Mouse (Mus musculus): ENCODE measurements at regions not wholly inside any gene's neighbourhood (a gene's known extent, or its start where the extent isn't known, plus 50 kb on each side); places are given as distances from the start of the nearest gene placed in this dataset.

DNA sequence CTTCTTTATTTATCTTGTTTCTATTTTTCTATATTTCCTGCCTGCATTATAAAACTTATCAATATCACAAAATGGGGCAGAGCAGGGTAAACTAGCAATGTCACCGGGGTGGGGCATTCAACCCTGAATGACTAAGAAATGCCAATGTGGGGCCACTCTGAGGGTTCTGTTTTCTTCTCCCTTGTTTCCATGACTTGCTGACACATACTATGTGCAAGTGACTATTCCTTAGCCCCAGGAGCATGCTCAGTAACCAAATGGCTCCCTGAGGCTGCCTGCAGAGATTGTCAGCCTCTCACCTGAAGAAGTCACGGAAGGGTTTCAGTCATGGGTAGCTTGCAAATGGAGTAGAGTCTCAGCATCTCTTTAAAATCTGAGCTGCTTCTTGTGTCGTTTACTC lies 309.8 kb upstream of the Ubash3b start:
- H3K27ac ChIP-seq (ENCODE audit: insufficient read depth, low read depth, low read length), result no peak overlapping the region
- H3K4me1 ChIP-seq (ENCODE audit: control insufficient read depth, insufficient read depth, low read length), result peaks cover 2% of the 10 kb centered on the region; the same call in 1 of the 2 replicates
- TF ChIP-seq POLR2A (IDR thresholded peaks at IDR 0.05; ENCODE audit: borderline replicate concordance, low read depth, low read length), result no peak
- no peak for TF ChIP-seq CTCF (IDR thresholded peaks at IDR 0.05; ENCODE audit: low read depth, low read length)
- H3K4me3 ChIP-seq (ENCODE audit: insufficient read depth, low read length), result no peak overlapping the region

DNA sequence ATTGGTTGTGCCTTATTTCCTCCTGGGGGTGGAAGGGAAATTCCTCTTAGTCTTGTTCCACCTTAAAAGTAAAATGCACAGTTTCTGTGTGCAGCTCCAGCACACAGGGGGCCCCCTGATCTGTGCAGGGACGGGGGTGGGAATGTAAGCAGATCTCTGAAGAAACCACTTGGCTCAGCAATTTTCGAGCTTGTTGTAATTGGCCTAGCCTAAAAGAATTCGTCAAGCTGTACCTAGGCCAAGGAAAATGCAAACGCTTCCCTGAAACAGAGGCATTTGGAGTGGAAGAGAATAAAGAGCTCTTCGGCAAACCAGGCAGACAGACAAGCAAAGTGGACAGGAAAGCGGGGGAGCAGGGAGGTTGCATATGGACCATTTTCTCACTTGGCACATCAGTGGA lies 308.5 kb upstream of the Ubash3b start:
- Histone ChIP-seq H3K4me1 (ENCODE audit: control insufficient read depth, insufficient read depth, low read length) (peaks cover 2% of the 10 kb centered on the region; the same call in 1 of the 2 replicates), H3K4me3 (ENCODE audit: insufficient read depth, low read length) (no peak overlapping the region), H3K27ac (ENCODE audit: insufficient read depth, low read depth, low read length) (no peak overlapping the region)
- TF ChIP-seq CTCF (IDR thresholded peaks at IDR 0.05; ENCODE audit: low read depth, low read length), result no peak
- TF ChIP-seq POLR2A (IDR thresholded peaks at IDR 0.05; ENCODE audit: borderline replicate concordance, low read depth, low read length), result no peak

DNA sequence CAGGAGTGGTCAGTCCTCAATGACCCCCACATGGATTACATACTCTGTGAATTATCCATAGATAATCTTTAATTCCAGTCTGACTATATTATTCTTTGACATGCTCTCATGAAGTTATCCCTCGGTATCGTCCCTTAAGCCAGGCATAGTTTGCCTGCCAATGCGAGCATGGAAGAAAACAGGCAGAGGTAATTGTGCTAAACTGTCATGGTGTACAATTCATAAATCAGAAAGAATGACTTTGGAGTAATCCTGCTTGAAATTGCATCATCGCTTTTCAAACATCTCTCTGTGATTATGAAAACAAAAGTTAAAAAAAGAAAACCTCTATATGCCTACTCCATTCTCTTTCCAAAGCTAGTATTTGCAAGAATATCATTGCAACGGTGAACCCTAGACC lies 307.9 kb upstream of the Ubash3b start:
- TF ChIP-seq CTCF (IDR thresholded peaks at IDR 0.05; ENCODE audit: low read depth, low read length) (no peak), POLR2A (IDR thresholded peaks at IDR 0.05; ENCODE audit: borderline replicate concordance, low read depth, low read length) (no peak)
- Histone ChIP-seq H3K4me3 (ENCODE audit: insufficient read depth, low read length) (no peak overlapping the region), H3K27ac (ENCODE audit: insufficient read depth, low read depth, low read length) (no peak overlapping the region), H3K4me1 (ENCODE audit: control insufficient read depth, insufficient read depth, low read length) (peaks cover 2% of the 10 kb centered on the region; the same call in 1 of the 2 replicates)

DNA sequence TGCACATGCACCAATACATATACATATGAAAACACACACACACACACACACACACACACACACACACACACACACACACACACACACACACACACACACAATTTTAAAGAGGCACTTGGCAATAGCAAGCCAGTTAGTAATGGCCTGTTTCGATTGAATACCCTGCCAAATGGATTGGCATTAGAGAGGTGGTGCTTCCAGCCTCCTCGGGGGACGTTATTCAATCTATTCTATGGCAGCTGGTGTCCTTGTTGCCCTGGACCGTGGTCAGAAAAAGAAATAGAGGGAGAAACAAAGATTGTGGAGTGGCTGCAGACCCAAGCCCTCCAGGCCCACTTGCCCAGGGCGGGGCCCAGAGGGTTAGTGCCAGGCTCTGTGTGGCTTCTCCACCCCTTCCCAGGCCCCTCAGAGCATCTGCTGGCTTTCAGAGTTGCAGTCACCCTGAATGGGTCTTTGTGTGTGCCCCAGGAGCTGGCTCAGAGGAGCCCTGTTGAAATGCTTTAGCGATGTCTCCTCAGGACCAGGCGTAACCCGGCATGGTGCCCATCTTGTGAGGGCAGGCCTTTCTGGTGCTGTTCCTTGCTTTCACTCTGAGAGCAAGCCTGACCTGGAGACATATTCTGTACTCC lies 302.7 kb upstream of the Ubash3b start:
- Histone ChIP-seq H3K4me3 (ENCODE audit: insufficient read depth, low read length) (no peak overlapping the region), H3K27ac (ENCODE audit: insufficient read depth, low read depth, low read length) (no peak overlapping the region), H3K4me1 (ENCODE audit: control insufficient read depth, insufficient read depth, low read length) (no peaks in the 10 kb centered on the region)
- no peak for TF ChIP-seq POLR2A (IDR thresholded peaks at IDR 0.05; ENCODE audit: borderline replicate concordance, low read depth, low read length)
- no peak for TF ChIP-seq CTCF (IDR thresholded peaks at IDR 0.05; ENCODE audit: low read depth, low read length)

DNA sequence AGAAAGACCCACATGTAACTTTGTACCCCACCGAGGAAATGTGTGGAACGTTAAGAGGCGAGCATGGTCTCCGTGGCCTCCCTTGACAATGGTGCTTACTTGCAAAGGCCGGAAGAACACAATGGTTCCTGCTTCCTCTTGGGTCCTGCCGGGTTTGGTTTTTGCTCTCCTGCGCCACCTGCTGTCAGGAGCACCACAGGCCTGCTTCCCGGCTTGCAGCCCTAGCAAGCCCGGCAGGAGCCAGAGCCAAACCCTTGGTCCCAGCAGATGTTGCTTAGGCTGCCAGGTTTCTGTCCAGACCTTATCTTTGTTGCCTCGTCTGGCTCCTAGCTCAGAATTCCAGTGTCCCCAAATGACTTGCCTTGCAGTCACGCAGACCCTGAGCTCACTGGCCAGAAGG lies 300.2 kb upstream of the Ubash3b start:
- no peaks in the 10 kb centered on the region for H3K4me1 ChIP-seq (ENCODE audit: control insufficient read depth, insufficient read depth, low read length)

DNA sequence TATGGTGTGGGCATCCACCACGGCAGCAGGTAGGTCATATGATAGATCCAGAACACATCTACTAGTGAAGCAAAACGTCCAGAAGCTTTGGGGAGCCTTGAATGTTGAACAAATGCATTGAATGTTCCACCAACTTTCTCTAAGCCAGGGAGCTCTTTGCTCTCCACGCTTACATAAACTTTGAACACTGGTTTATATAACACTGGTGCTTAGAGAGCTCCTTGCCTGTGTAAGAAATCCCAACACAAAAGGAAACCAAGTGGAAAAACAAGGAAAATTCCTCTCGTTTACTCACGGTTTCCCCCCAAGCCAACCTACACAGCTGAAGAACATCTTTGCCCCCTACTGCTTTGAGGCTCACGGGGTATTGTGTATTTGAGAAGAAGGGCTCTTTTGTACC lies 299.2 kb upstream of the Ubash3b start:
- no peak overlapping the region for H3K27ac ChIP-seq (ENCODE audit: insufficient read depth, low read depth, low read length)
- H3K4me1 ChIP-seq (ENCODE audit: control insufficient read depth, insufficient read depth, low read length), result no peaks in the 10 kb centered on the region
- H3K4me3 ChIP-seq (ENCODE audit: insufficient read depth, low read length), result no peak overlapping the region
- TF ChIP-seq POLR2A (IDR thresholded peaks at IDR 0.05; ENCODE audit: borderline replicate concordance, low read depth, low read length), result no peak
- no peak for TF ChIP-seq CTCF (IDR thresholded peaks at IDR 0.05; ENCODE audit: low read depth, low read length)

More for the DNA sequence above, 300.2 kb upstream of the Ubash3b start:
- TF ChIP-seq POLR2A (IDR thresholded peaks at IDR 0.05; ENCODE audit: borderline replicate concordance, low read depth, low read length) (no peak), CTCF (IDR thresholded peaks at IDR 0.05; ENCODE audit: low read depth, low read length) (peak; percentile 87)
- no peak overlapping the region for H3K27ac ChIP-seq (ENCODE audit: insufficient read depth, low read depth, low read length)
- H3K4me3 ChIP-seq (ENCODE audit: insufficient read depth, low read length), result no peak overlapping the region

DNA sequence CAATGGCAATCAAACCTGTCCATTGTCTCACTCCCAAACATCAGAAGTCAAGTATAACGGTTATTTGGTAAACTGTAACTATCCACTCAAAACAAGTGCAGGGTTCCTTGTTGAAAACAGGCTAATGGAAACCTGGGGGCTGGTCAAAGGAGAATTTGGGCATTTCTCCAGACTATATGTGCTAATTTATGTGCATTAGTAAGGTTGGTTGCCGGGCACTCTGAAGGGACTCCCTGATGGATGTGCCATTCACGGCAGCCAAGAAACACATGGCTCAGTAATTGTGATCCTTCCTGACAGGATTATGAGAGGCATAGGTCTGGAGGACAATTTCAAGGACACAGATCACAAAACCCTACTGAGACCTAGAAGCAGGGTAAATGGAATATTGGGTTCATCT lies 295.5 kb upstream of the Ubash3b start:
- Histone ChIP-seq H3K4me3 (ENCODE audit: insufficient read depth, low read length) (no peak overlapping the region), H3K4me1 (ENCODE audit: control insufficient read depth, insufficient read depth, low read length) (no peaks in the 10 kb centered on the region), H3K27ac (ENCODE audit: insufficient read depth, low read depth, low read length) (no peak overlapping the region)
- no peak for TF ChIP-seq CTCF (IDR thresholded peaks at IDR 0.05; ENCODE audit: low read depth, low read length)
- TF ChIP-seq POLR2A (IDR thresholded peaks at IDR 0.05; ENCODE audit: borderline replicate concordance, low read depth, low read length), result no peak

DNA sequence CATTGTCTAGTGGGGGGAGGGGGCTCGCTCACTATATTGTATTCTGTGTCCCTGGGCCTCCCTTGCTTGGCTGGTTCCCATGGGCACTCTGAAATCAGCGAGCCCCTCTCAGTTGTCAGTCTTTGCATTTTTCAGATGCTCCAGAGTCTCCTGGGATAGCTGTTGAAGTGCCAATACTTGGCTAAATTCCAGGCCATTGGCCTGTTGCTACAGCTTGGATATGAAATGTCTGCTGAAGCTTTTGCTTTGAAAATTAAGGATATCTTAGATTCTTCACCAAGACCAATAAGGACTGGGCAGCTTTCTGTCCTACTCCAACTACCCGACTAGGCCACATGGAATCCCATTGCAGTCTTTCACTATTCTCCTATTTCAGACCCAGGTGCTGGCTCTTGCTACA lies 290.2 kb upstream of the Ubash3b start:
- Histone ChIP-seq H3K4me3 (ENCODE audit: insufficient read depth, low read length) (no peak overlapping the region), H3K4me1 (ENCODE audit: control insufficient read depth, insufficient read depth, low read length) (peaks cover 13% of the 10 kb centered on the region), H3K27ac (ENCODE audit: insufficient read depth, low read depth, low read length) (no peak overlapping the region)
- TF ChIP-seq POLR2A (IDR thresholded peaks at IDR 0.05; ENCODE audit: borderline replicate concordance, low read depth, low read length) (no peak), CTCF (IDR thresholded peaks at IDR 0.05; ENCODE audit: low read depth, low read length) (no peak)

DNA sequence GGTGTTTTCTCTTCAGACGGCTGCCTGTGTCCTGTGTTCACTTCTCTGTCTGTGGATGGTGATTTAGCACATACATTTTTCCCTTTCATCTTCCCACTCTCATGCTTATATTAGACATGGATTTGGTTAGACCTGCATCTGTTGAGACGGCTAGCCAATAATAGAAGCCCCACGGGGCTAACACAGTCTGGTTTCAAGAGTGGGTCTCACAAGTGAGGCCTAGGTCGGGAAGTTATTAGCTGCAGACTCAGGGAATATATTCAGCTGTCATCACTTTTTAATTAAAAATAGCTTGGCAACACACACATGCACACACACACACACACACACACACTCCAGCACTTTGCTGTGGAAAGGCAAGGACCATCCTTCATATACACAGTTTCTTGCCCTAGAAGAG lies 287.7 kb upstream of the Ubash3b start:
- TF ChIP-seq CTCF (IDR thresholded peaks at IDR 0.05; ENCODE audit: low read depth, low read length), result no peak
- Histone ChIP-seq H3K4me3 (ENCODE audit: insufficient read depth, low read length) (no peak overlapping the region), H3K27ac (ENCODE audit: insufficient read depth, low read depth, low read length) (no peak overlapping the region), H3K4me1 (ENCODE audit: control insufficient read depth, insufficient read depth, low read length) (peaks cover 13% of the 10 kb centered on the region)

DNA sequence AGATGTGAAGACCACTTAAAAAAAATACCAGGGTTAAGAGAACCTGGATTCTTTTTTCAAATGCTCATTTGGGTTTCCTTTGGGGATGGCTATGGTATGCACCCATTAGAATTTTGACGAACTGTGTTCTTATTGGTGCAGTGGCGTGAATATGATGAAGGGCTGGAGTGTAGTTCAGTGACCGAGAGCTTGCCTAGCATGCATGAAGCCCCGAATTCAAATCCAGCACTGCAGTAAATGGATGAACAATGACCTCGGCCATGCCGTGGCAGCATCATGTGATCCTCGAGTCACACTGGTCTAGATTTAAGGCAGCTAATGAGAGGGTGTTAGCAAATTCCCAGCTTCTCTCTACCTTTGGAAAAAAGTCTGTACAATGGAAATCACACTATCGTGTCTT lies 286.4 kb upstream of the Ubash3b start:
- Histone ChIP-seq H3K27ac (ENCODE audit: insufficient read depth, low read depth, low read length) (no peak overlapping the region), H3K4me3 (ENCODE audit: insufficient read depth, low read length) (no peak overlapping the region)

More for the DNA sequence above, 286.4 kb upstream of the Ubash3b start:
- TF ChIP-seq POLR2A (IDR thresholded peaks at IDR 0.05; ENCODE audit: borderline replicate concordance, low read depth, low read length) (no peak), CTCF (IDR thresholded peaks at IDR 0.05; ENCODE audit: low read depth, low read length) (no peak)
- H3K4me1 ChIP-seq (ENCODE audit: control insufficient read depth, insufficient read depth, low read length), result peaks cover 13% of the 10 kb centered on the region
